Mouse (Mus musculus) erythroblast, embryonic 14.5 days (primary cell): Measurements from ENCODE around the gene Med25.

Experiments used
- GATA1 ChIP-seq: IDR thresholded peaks from 2 replicates; pipeline ENCODE4 v1.6.1; 2012; ENCODE audit warnings: low read length, inconsistent platforms, mixed read lengths
- TAL1 ChIP-seq: IDR thresholded peaks from 3 replicates; pipeline ENCODE4 v1.6.1; 2012; ENCODE audit warnings: low read length, inconsistent platforms, mixed read lengths

GRCm38 (mm10) chr7:44826771-44827170 lies 65.7 kb downstream of the Med25 start:
- TF ChIP-seq GATA1 = no peak
- TF ChIP-seq TAL1 = no peak
